Mouse (Mus musculus) megakaryocyte, embryonic 14.5 days (primary cell): ENCODE measurements around the gene Nr4a2. TPM values are rescaled to one million over a fixed set of nuclear protein-coding genes. Genes with fewer than 3 reads are reported as not detected.

Experiments
- H3K27me3 ChIP-seq: replicated peaks from 2 replicates; pipeline ENCODE3; 2012; ENCODE audit warnings: inconsistent platforms
- H3K36me3 ChIP-seq: replicated peaks from 2 replicates; pipeline ENCODE3; 2012; ENCODE audit warnings: low read length, inconsistent platforms, mixed read lengths
- H3K4me1 ChIP-seq: 2 replicates; pipeline ENCODE4 v1.6.1; 2012; ENCODE audit warnings: inconsistent platforms
- H3K4me3 ChIP-seq: replicated peaks from 2 replicates; pipeline ENCODE3; 2012; ENCODE audit warnings: moderate library complexity, mild to moderate bottlenecking, inconsistent platforms
- H3K9me3 ChIP-seq: 2 replicates; pipeline ENCODE4 v1.6.1; 2012; ENCODE audit warnings: inconsistent platforms
- FLI1 ChIP-seq: IDR thresholded peaks from 2 replicates; pipeline ENCODE4 v1.6.1; 2012; ENCODE audit warnings: low read length, inconsistent platforms, mixed read lengths
- GATA1 ChIP-seq: IDR thresholded peaks from 3 replicates; pipeline ENCODE4 v1.6.1; 2012; ENCODE audit warnings: mixed read lengths, low read length, inconsistent platforms, borderline replicate concordance
- polyA plus RNA-seq: library from polyadenylated mRNA; stranded (reverse); fragments of >175 nt; gene quantifications from 2 replicates; pipeline ENCODE4 v1.2.3, GENCODE M21; 2012; ENCODE audit warnings: low replicate concordance; ENCODE audit not compliant: insufficient read depth

Nr4a2 gene
- polyA plus RNA-seq, 1 experiment, result 0.82 TPM

- H3K4me1 ChIP-seq, result peaks cover 34% of the 10 kb centered on the region
- peaks cover 18% of the 10 kb centered on the region for H3K9me3 ChIP-seq
- H3K4me3 ChIP-seq, result peak overlapping the region; percentile 56
- H3K27me3 ChIP-seq, result peaks cover 73% of the 10 kb centered on the region
- peaks cover 7% of the 10 kb centered on the region for H3K36me3 ChIP-seq
- no peak for TF ChIP-seq FLI1
- no peak for TF ChIP-seq GATA1
Measured at GRCm38 (mm10) chr2:57111791-57112538, 11.8 kb downstream of the Nr4a2 start.

GRCm38 (mm10) chr2:57111011-57111790 is 12.6 kb downstream of the Nr4a2 start:
- peaks cover 34% of the 10 kb centered on the region for H3K4me1 ChIP-seq
- no peak overlapping the region for H3K4me3 ChIP-seq
- peaks cover 7% of the 10 kb centered on the region for H3K36me3 ChIP-seq
- H3K9me3 ChIP-seq, result peaks cover 18% of the 10 kb centered on the region
- peaks cover 75% of the 10 kb centered on the region for H3K27me3 ChIP-seq
- no peak for TF ChIP-seq GATA1
- TF ChIP-seq FLI1, result no peak

- Histone ChIP-seq H3K36me3 (peaks cover 7% of the 10 kb centered on the region), H3K9me3 (peaks cover 18% of the 10 kb centered on the region), H3K4me3 (no peak overlapping the region), H3K4me1 (peaks cover 29% of the 10 kb centered on the region), H3K27me3 (peaks cover 80% of the 10 kb centered on the region)
- TF ChIP-seq FLI1 (no peak), GATA1 (no peak)
Measured at GRCm38 (mm10) chr2:57110401-57110800, 13.4 kb downstream of the Nr4a2 start.

GRCm38 (mm10) chr2:57109926-57110325 is 13.9 kb downstream of the Nr4a2 start:
- Histone ChIP-seq H3K4me1 (peaks cover 25% of the 10 kb centered on the region), H3K9me3 (peaks cover 18% of the 10 kb centered on the region), H3K36me3 (peaks cover 7% of the 10 kb centered on the region), H3K4me3 (no peak overlapping the region), H3K27me3 (peaks cover 80% of the 10 kb centered on the region)
- TF ChIP-seq FLI1, result no peak
- TF ChIP-seq GATA1, result no peak

- Histone ChIP-seq H3K4me1 (peaks cover 25% of the 10 kb centered on the region), H3K27me3 (peaks cover 80% of the 10 kb centered on the region), H3K36me3 (peaks cover 7% of the 10 kb centered on the region), H3K9me3 (peaks cover 18% of the 10 kb centered on the region), H3K4me3 (no peak overlapping the region)
- TF ChIP-seq GATA1 (no peak), FLI1 (no peak)
Measured at GRCm38 (mm10) chr2:57109301-57109700, 14.5 kb downstream of the Nr4a2 start.

- Histone ChIP-seq H3K4me1 (peaks cover 24% of the 10 kb centered on the region), H3K27me3 (peaks cover 80% of the 10 kb centered on the region), H3K36me3 (peaks cover 7% of the 10 kb centered on the region), H3K4me3 (no peak overlapping the region), H3K9me3 (peaks cover 18% of the 10 kb centered on the region)
- TF ChIP-seq GATA1 (no peak), FLI1 (no peak)
Measured at GRCm38 (mm10) chr2:57108349-57108930, 15.4 kb downstream of the Nr4a2 start.

GRCm38 (mm10) chr2:57105401-57105800 is 18.4 kb downstream of the Nr4a2 start:
- H3K4me3 ChIP-seq, result no peak overlapping the region
- peaks cover 84% of the 10 kb centered on the region for H3K27me3 ChIP-seq
- peaks cover 31% of the 10 kb centered on the region for H3K4me1 ChIP-seq
- TF ChIP-seq FLI1 (no peak), GATA1 (no peak)
- H3K9me3 ChIP-seq, result 0 out of 2 replicates have a peak, but pooled peaks cover 16% of the 10 kb centered on the region
- no peaks in the 10 kb centered on the region for H3K36me3 ChIP-seq

- Histone ChIP-seq H3K36me3 (no peaks in the 10 kb centered on the region), H3K4me3 (peak overlapping the region; percentile 12), H3K27me3 (peaks cover 83% of the 10 kb centered on the region), H3K4me1 (peaks cover 31% of the 10 kb centered on the region), H3K9me3 (0 out of 2 replicates have a peak, but pooled peaks cover 12% of the 10 kb centered on the region)
- TF ChIP-seq FLI1 (no peak), GATA1 (no peak)
Measured at GRCm38 (mm10) chr2:57104731-57105130, 19.1 kb downstream of the Nr4a2 start.

GRCm38 (mm10) chr2:57103845-57104660 is 19.8 kb downstream of the Nr4a2 start:
- Histone ChIP-seq H3K36me3 (no peaks in the 10 kb centered on the region), H3K4me3 (peak overlapping the region; percentile 86), H3K9me3 (0 out of 2 replicates have a peak, but pooled peaks cover 10% of the 10 kb centered on the region), H3K4me1 (peaks cover 31% of the 10 kb centered on the region), H3K27me3 (peaks cover 78% of the 10 kb centered on the region)
- TF ChIP-seq FLI1, result no peak
- no peak for TF ChIP-seq GATA1
